Mouse (Mus musculus) B cell, adult 2 months (primary cell): Measurements from ENCODE around the gene Nfkb1.

ENCODE experiments used
- DNase-seq, 2 experiments: peaks; one replicate each; pipeline ENCODE4 v3.0.0; 2022

Nfkb1 gene

DNA sequence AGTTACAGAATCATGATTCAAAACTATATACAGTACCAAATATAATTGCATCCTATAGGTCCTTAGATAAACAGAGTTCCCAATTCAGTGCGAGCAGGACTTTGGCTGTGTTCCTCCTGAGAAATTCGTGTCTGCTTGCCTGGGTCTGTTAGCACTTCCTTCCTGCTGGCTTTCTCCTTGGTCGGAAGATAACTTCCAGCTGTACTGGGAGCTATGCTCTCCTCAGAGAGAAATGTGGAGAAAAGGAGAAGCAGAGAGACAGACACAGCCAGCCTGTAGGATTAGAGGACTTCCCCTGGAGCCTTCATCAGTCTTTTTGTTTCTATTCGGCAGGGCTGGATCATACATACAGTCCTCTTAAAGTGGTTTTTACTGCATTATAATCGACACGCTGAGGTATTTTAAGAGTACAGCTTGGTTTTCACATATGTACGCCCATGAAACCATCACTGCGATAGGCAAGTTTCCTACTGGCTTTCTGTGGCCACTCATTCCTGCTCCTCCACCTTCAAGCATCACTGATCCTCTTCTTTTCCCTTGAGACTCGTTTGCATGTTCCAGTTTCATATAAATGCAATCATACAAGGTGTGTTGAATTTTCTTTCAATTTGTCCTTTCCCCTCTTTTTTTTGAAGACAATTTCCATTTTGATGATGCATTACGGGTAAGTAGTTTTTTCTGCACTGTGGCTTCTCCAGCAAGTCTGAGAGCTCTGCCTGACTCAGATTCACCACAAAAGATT is 8.3 kb upstream of the Nfkb1 start:
- DNase-seq: no peak

DNA sequence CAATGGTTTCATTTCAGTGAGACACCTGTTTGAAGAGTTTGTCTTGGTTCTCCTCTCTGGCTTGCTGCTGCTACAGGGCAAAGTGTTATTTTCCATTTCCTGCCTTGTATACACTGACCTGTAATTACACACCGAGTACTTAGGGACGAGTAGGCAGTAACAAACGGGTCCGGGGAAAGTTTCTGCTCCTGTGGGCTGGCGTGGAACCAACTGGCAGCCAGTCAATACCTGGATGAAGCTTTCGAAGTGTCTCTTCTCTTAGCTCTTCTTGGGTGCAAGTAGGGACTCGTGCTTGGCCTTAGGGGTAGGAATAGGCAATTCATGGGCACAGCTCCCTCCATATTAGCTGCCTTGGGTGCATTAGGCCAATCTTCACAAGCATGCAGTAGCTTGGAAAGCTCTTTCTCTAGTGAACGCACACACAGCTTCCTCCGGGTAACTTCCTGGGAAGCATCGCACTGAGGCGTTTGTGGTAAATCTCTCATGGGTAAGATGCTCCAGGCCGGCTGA is 7.2 kb upstream of the Nfkb1 start:
- no peak for DNase-seq

DNA sequence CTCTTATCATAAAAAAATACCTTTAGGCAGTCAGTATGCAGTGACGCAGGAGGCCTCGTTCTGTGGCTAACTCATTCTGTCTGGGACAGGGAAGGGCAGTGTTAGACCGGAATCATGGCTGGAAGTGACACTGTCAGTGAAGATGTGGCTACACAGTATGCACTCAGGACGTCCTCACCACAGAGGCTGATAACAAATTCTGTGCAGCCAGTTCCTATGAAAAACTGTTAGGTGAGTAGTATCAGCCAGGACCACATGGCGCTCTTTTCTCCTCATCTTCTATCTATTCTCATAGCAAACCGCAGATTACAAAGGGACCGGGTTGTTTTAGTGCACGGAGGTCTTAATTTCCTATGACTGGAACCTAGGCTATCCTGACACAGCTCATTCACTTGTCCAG is 4.9 kb upstream of the Nfkb1 start:
- DNase-seq: no peak

GRCm38 (mm10) chr3:135692999-135693398 is 1.7 kb upstream of the Nfkb1 start:
- no peak for DNase-seq

DNA sequence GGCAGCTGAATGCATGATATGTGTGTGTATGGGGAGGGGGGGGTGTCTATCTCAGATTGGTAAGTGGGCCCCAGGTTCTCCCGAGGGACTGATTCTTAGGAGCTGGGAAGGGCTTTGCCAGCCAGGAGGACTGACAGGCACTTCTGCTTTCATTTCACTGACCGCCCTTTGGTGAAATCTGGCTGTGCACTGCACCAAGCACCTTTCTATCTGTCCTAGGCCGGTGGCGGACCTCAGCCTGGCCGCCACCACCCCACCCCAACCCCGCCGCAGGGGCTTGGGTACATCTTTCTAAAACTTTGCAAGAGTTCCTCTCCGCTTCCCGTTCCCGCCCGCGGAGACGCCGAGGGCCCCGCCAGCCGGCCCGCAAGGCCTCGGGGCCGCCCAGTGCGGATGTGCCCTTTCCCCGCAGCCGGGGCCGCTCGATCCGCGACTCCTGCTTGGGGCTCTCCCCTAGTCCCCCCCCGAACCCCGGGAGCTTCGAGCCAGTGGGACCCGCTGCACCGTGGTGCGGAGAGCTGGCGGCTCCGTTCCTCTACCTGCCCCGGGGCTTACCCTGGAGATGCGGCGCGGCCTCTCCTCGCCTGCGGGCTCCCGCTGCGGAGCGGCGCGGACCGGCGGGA is 668 bp downstream of the Nfkb1 start:
- DNase-seq: peak; percentile 64 to 71

GRCm38 (mm10) chr3:135689773-135690567 is 1.4 kb downstream of the Nfkb1 start:
- peak; percentile 15 to 19 for DNase-seq

- no peak for DNase-seq
These were observed 2.2 kb downstream of the Nfkb1 start for GRCm38 (mm10) chr3:135688970-135689772.

- no peak for DNase-seq
These were observed 3.4 kb downstream of the Nfkb1 start for GRCm38 (mm10) chr3:135687965-135688364.

DNA sequence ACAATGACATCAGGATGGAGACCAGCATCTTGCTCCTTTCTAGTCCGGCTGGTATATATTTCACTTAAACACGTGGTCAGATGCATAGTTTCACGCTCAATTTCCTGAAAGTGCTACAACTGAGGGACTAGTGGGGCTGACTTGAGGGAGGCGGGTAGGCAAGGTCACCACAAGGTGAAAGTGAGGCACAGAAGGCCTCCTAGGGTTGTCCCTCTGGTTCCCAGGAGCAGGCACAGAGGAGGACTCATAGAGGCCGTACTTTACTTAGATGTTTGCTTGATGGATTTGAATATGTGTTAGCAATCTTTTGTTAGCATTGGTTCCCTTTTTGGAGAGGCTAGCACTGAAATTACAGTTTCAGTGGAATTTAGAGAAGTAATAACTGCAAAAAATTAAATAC is 4.9 kb downstream of the Nfkb1 start:
- peak; percentile 29 to 32 for DNase-seq

- no peak for DNase-seq
These were observed 8.1 kb downstream of the Nfkb1 start for GRCm38 (mm10) chr3:135683275-135683674.

- no peak for DNase-seq
These were observed 9.1 kb downstream of the Nfkb1 start for GRCm38 (mm10) chr3:135682240-135682639.

GRCm38 (mm10) chr3:135681272-135681783 is 10.0 kb downstream of the Nfkb1 start:
- no peak for DNase-seq

DNA sequence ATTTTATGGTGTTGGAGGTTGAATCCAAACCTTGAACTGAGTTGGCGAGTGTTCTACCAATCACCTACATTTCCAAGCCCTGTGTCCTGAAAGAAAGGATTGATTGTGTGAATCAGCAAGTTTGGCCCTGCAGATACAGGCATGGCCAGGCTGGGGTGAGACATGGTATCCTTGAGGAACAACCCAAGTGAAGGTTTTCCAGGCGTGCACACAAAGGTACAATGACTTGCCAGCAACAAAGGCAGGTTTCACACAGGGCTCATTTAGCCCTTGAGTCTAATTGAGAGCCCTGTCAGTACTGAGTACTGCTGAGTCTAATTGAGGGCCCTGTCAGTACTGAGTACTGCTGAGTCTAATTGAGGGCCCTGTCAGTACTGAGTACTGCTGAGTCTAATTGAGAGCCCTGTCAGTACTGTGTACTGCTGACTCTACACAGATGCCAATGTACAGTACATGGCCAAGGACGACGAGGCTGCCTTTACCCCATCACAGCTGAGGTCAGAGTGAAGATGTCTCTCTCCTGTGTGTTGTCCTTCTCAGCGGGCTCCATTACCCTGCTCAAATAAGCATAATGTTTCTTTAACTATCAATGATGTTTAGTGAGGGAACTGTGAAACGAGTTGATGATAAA is 11.0 kb downstream of the Nfkb1 start:
- no peak for DNase-seq

DNA sequence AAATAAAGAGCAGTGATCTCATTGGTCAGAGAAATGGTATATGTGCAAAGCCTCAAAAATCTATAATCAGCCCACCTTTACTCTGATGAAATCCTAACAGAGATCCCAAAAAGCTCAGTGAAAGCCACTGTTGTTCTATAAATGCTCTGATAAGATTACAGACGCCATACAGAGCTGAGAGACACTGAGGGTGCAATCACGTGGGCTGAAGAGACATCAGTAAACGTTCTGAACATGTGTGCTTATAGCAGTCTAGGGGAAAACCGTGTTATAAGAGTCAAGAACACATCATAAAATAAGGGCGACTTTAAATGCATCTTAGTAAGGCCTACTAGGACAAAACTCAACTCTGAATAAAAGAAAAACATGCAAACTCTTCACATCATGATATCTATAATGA is 14.3 kb downstream of the Nfkb1 start:
- DNase-seq: no peak

DNA sequence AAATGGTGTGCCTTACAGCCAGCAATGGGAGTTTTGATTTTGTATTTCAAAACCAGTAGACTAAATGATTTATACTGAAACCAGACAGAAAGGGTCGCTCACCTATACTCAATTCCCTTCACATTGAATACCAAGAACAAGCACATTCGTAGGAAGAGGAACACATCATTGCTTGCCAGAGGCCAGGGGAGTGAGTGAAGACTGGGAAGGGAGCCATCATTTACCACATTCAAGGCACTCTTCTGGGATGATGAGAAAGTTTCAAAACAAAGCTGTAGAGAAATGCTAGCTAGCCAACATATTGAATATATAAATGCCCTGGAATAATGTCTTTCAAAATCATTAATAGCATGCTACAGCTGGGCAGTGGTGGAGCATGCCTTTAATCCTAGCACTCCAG is 15.0 kb downstream of the Nfkb1 start:
- DNase-seq: no peak

- no peak for DNase-seq
These were observed 15.9 kb downstream of the Nfkb1 start for GRCm38 (mm10) chr3:135675480-135675879.

GRCm38 (mm10) chr3:135674716-135675392 is 16.5 kb downstream of the Nfkb1 start:
- DNase-seq: no peak

DNA sequence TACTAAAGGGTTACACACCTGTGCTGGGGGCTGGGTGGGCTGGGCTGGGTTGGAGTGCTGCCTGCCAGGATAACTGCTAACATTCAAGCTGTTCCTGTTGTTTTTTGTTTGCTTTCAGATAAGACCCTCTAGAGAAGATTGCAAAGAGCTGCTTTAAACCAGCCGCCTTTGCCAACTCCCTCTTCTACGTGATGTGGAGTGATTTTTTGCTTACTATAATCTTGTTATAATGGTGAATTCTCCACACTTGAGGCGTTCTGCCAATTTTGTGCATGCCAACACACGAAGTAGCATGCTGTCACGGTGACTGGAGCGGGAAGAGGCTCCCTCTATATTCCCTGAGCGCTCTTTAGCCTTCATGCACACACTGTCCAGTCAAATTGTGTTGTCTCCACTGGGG is 17.7 kb downstream of the Nfkb1 start:
- DNase-seq: no peak

GRCm38 (mm10) chr3:135673041-135673440 is 18.3 kb downstream of the Nfkb1 start:
- DNase-seq: no peak

- DNase-seq: no peak
These were observed 19.2 kb downstream of the Nfkb1 start for GRCm38 (mm10) chr3:135672135-135672534.

DNA sequence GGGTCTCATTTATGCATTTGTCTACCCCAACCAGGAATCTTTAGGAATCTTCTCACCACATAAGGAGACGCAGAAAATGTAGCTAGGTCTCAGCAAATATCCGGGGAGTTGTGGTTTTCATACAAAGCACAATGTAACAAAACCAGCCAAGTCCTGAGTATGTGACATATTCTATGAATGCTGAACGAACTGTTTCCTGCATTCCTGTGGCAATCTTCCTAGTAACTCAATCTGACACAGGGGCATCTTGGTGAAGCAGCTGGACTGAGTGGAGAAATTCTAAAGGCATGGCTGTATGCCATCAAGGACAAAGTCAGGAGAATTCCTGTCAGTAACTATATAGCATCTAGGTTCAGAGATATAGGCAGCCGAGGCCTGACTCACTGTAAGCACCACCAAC is 20.5 kb downstream of the Nfkb1 start:
- no peak for DNase-seq
